Mouse (Mus musculus) intestine, embryonic 14.5 days (tissue): Measurements from ENCODE around the gene Nipal3. TPM values are rescaled to one million over a fixed set of nuclear protein-coding genes. Genes with fewer than 3 reads are reported as not detected.

Experiments used
- ATAC-seq: fragments of 200-750 bp; cut with Nextera tagmentation; replicated peaks from 2 replicates; pipeline ENCODE4 v1.8.0; 2017; ENCODE audit warnings: low read depth, moderate number of reproducible peaks, moderate TSS enrichment, moderate library complexity; ENCODE audit not compliant: low FRiP score, low TSS enrichment
- DNase-seq: peaks from one replicate; pipeline ENCODE4 v3.0.0-alpha.2; 2018; ENCODE audit warnings: low spot score
- H3K27ac ChIP-seq: fragments of 300-500 bp; sonication (generic); 2 replicates; pipeline ENCODE4 v1.5.1; 2014; ENCODE audit warnings: low read depth, mild to moderate bottlenecking, control low read depth
- H3K27me3 ChIP-seq: fragments of 300-500 bp; sonication (generic); replicated peaks from 2 replicates; pipeline ENCODE4 v1.6.1; 2014; ENCODE audit warnings: low read length, control low read depth; ENCODE audit not compliant: control insufficient read depth, insufficient read depth
- H3K36me3 ChIP-seq: fragments of 300-500 bp; sonication (generic); 2 replicates; pipeline ENCODE4 v1.6.1; 2014; ENCODE audit warnings: low read length, control low read depth; ENCODE audit not compliant: control insufficient read depth, insufficient read depth
- H3K4me1 ChIP-seq: fragments of 300-500 bp; sonication (generic); replicated peaks from 2 replicates; pipeline ENCODE4 v1.6.1; 2014; ENCODE audit warnings: low read length, control low read depth, mixed read lengths; ENCODE audit not compliant: control insufficient read depth, insufficient read depth
- H3K4me2 ChIP-seq: fragments of 300-500 bp; sonication (generic); 2 replicates; pipeline ENCODE4 v1.6.1; 2014; ENCODE audit warnings: low read length
- H3K4me3 ChIP-seq: fragments of 300-500 bp; sonication (generic); 2 replicates; pipeline ENCODE4 v1.5.1; 2014; ENCODE audit warnings: low read depth, low read length, control low read depth, mixed read lengths
- H3K9ac ChIP-seq: fragments of 300-500 bp; sonication (generic); 2 replicates; pipeline ENCODE4 v1.6.1; 2014; ENCODE audit warnings: mild to moderate bottlenecking, low read length
- H3K9me3 ChIP-seq: fragments of 300-500 bp; sonication (generic); 2 replicates; pipeline ENCODE4 v1.6.1; 2016; ENCODE audit warnings: low read length, control low read depth; ENCODE audit not compliant: control insufficient read depth
- WGBS: fragments of 180-500 bp; shearing (Covaris S2); extraction: QIAGEN DNeasy Blood & Tissue Kit; methylation state at CpG from one replicate; pipeline ENCODE4 v1.1.7; 2014; 5-methylcytosine and 5-hydroxymethylcytosine counted together
- polyA plus RNA-seq: library from polyadenylated mRNA; unstranded; fragments of >200 nt; fragmentation: Nextera tagmentation; extraction: Ambion mirVana; gene quantifications from 2 replicates; pipeline ENCODE4 v1.2.1, GENCODE M21; 2014

Gene Nipal3
- polyA plus RNA-seq, 1 experiment from 2014 or later: 4.3 TPM

DNA sequence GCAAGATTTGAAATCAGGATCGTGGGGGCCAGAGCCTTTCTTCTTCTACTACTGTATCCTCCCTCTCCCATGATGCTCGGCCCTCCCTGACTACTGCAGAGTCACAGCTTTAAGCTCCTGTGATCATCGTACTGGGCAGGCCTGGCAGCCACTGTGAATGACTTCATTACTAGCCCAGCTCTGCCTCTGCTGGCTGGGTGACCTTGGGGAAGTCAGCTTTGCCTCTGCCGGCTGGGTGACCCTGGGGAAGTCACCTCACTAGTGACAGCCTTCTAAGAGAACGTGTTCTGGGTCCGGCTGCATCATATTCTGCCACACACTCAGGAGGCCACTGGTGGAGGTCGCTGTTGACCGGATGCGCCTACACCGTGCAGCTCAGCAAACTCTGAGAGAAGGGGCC, 17.0 kb downstream of the Nipal3 start:
- H3K4me1 ChIP-seq: no peaks in the 10 kb centered on the region
- no peaks in the 10 kb centered on the region for H3K27me3 ChIP-seq
- H3K9me3 ChIP-seq: no peaks in the 10 kb centered on the region
- WGBS: 85% methylated on average over 10 of the region's 10 CpGs
- H3K4me2 ChIP-seq: no peak overlapping the region
- no peak overlapping the region for H3K27ac ChIP-seq
- H3K36me3 ChIP-seq: peaks cover 7% of the 10 kb centered on the region; the same call in 1 of the 2 replicates
- H3K9ac ChIP-seq: no peak overlapping the region
- DNase-seq (no peak), ATAC-seq (no peak)
- no peak overlapping the region for H3K4me3 ChIP-seq

DNA sequence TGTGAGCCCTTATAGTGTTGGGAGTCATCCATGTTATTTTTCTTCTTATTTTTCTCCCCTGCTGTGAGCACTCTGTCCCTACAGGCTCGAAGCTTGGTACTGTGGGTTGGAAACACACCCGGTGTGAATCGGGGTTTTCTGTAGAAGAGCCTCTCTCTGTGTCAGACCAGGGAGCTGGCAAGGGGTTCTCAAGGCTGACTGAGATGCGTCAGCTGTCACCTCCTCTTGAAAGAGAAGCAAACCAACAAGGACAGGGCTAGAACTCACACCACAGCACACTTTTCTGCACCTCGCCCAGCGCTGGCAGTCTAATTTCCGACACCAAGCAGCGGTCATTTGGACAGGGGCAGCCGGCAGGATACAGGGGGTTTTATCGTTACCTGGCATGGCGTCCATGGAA, 31.4 kb downstream of the Nipal3 start:
- 95% methylated on average over 11 of the region's 11 CpGs for WGBS
- H3K9ac ChIP-seq: no peak overlapping the region
- peaks cover 10% of the 10 kb centered on the region; the same call in 1 of the 2 replicates for H3K36me3 ChIP-seq
- H3K27me3 ChIP-seq: no peaks in the 10 kb centered on the region
- no peak for DNase-seq
- no peaks in the 10 kb centered on the region for H3K9me3 ChIP-seq
- H3K4me2 ChIP-seq: no peak overlapping the region
- no peaks in the 10 kb centered on the region for H3K4me1 ChIP-seq
- ATAC-seq: no peak
- no peak overlapping the region for H3K4me3 ChIP-seq
- H3K27ac ChIP-seq: no peak overlapping the region

DNA sequence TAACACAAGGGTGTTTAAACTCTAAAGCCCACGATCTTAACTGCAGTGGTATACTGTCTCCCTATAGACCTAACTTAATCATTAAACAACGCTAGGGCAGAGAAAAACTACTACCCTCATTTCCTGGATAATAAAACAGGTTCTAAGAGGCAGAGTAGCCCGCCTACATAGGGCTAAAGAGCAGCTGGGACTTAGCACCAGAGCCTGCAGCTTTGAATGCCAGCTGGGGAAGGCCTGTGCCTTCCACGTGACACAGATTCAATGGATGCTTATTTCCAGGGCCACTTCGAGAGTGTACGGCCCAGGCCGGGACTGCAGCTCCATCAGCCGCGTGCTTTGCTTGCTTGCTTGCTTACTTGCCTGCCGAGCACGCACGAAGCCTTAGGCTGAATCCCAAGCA, 41.3 kb downstream of the Nipal3 start:
- WGBS: 39% methylated on average over 12 of the region's 12 CpGs
- ATAC-seq: peak; percentile 77
- Histone ChIP-seq H3K27ac (peak overlapping the region; percentile 64), H3K4me2 (no peak overlapping the region), H3K27me3 (no peaks in the 10 kb centered on the region), H3K4me1 (peaks cover 25% of the 10 kb centered on the region), H3K4me3 (no peak overlapping the region), H3K9ac (no peak overlapping the region), H3K36me3 (no peaks in the 10 kb centered on the region), H3K9me3 (no peaks in the 10 kb centered on the region)
- peak; percentile 70 for DNase-seq

DNA sequence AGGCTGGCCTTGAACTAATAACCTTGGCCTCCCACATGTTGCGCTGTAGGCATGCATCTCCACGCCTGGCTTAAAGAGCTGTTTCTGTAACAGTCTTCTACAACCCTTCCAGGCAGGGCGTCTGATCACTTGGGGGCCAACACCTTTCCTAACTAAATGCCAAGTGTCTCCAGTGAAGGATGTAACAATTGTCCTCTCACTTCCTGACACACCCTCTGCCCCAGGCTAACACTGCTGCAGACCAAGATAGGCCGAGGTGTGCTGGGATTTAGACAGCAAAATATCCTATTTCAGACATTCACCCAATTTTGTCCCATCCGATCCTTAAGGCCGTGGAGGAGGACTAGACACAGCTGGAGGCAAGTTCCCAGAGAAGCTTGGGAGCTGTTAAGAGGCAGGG, 41.7 kb downstream of the Nipal3 start:
- 49% methylated on average over 6 of the region's 6 CpGs for WGBS
- Histone ChIP-seq H3K4me2 (no peak overlapping the region), H3K27me3 (no peaks in the 10 kb centered on the region), H3K36me3 (no peaks in the 10 kb centered on the region), H3K4me1 (peaks cover 25% of the 10 kb centered on the region), H3K9me3 (no peaks in the 10 kb centered on the region), H3K4me3 (no peak overlapping the region), H3K9ac (no peak overlapping the region), H3K27ac (peak overlapping the region; percentile 64)
- DNase-seq (peak; percentile 69), ATAC-seq (no peak)

DNA sequence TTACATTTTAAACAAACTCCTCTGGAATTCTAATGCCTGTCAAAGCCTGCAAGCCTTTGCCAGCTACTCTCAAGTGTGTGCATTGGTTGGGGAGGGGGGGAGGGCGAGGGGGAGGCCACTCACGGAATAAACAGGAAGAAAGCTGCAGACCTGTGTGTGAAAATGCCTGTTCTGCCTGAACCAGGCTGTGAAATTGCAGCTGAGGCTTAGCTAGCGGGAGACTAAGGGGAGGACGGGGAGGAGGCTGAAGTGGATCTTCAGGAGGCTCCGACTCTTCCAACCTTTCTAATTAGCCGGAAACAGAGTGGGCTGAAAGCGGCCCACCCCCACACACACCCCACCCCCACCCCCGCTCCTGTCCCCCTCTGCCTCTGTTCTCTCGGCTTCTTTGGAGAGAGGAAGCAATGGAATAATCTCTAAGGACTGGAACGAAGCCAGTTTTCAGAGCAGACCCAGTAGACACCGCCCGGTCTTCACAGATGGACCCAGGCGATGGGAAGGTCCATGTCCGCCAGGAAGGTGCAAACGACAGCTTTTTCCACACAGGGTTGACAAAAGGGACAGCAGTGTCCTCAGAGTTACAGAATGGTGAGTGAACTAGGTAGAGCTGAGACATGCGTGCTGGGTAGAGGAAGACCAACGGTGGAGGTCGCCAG, 43.4 kb downstream of the Nipal3 start:
- DNase-seq (peak; percentile 64), ATAC-seq (no peak)
- no peaks in the 10 kb centered on the region for H3K36me3 ChIP-seq
- peak overlapping the region; percentile 34; the same call in 1 of the 2 replicates for H3K27ac ChIP-seq
- no peaks in the 10 kb centered on the region for H3K9me3 ChIP-seq
- H3K4me1 ChIP-seq: peaks cover 25% of the 10 kb centered on the region
- no peaks in the 10 kb centered on the region for H3K27me3 ChIP-seq
- 33% methylated on average over 18 of the region's 18 CpGs for WGBS
- H3K9ac ChIP-seq: no peak overlapping the region
- H3K4me3 ChIP-seq: no peak overlapping the region
- H3K4me2 ChIP-seq: peak overlapping the region; percentile 38

DNA sequence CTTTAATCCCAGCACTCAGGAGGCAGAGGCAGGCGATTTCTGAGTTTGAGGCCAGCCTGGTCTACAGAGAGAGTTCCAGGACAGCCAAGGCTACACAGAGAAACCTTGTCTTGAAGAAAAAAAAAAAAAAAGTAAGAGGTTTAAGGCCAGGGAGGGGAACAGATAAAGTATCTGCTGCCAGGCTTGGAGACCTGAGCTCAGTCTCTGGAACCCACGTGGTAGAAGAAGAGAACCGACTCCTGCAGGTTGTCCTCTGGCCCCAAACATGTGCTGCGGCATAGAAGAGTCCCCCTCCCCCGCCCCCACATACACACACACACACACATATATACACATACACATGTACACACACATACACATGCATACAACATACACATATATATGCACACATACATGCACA, 52.4 kb downstream of the Nipal3 start:
- Histone ChIP-seq H3K9ac (no peak overlapping the region), H3K9me3 (no peaks in the 10 kb centered on the region), H3K4me3 (no peak overlapping the region), H3K27ac (no peak overlapping the region), H3K4me1 (peaks cover 9% of the 10 kb centered on the region; the same call in 1 of the 2 replicates), H3K4me2 (no peak overlapping the region), H3K36me3 (no peaks in the 10 kb centered on the region), H3K27me3 (no peaks in the 10 kb centered on the region)
- DNase-seq: no peak
- WGBS: 69% methylated on average over 5 of the region's 5 CpGs
- no peak for ATAC-seq

DNA sequence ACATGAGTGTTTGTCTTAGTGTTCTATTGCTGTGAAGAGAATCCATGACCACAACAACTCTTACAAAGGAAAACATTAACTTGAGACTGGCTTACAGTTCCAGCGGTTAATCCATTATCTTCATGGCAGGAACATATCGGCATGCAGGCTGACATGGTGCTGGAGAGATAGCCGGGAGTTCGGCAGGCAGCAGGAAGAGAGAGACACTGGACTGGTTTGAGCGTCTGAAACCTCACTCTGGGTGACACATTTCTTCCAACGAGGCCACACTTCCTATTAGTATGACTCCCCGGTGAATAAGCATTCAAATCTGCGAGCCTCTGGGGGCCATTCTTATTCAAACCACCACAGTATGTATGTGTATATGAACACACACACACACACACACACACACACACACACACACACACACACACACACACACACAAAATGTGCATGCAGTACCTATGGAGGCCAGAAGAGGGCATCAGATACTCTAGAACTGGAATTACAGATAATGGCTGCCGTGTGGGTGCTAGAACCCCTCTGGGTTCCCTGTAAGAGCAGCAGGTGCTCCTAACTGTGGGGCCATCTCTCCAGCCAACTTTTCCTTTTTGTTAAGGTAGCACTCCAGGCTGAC, 54.8 kb downstream of the Nipal3 start:
- peaks cover 9% of the 10 kb centered on the region; the same call in 1 of the 2 replicates for H3K4me1 ChIP-seq
- no peaks in the 10 kb centered on the region for H3K27me3 ChIP-seq
- H3K36me3 ChIP-seq: no peaks in the 10 kb centered on the region
- WGBS: 50% methylated on average over 9 of the region's 9 CpGs
- no peak overlapping the region for H3K4me3 ChIP-seq
- no peaks in the 10 kb centered on the region for H3K9me3 ChIP-seq
- no peak overlapping the region for H3K4me2 ChIP-seq
- DNase-seq (peak; percentile 62), ATAC-seq (no peak)
- no peak overlapping the region for H3K9ac ChIP-seq
- H3K27ac ChIP-seq: peak overlapping the region; percentile 49; the same call in 1 of the 2 replicates

DNA sequence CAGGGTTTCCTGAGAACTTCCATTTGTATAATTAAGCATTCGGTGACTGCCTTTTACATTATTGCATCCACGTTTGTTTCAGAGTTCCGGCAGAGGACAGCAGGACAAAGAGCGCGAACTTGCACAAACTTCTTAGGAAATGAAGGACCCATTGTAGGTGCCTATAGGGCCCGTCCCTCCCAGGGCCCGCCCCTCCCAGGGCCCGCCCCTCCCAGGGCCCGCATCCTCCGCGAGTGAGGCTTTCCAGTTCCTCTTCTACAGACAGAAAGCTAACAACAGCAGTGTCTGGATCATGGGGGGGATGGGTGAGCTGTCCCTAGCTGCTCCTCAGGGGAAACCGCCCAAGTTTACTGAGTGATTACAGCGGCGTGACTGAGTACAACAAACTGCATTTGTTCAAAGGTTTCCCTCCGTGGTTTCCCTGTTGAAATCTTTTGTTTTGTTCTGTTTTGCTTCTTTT, 55.6 kb downstream of the Nipal3 start:
- Histone ChIP-seq H3K27ac (peak overlapping the region; percentile 49), H3K4me1 (peaks cover 14% of the 10 kb centered on the region; the same call in 1 of the 2 replicates), H3K9me3 (no peaks in the 10 kb centered on the region), H3K27me3 (no peaks in the 10 kb centered on the region), H3K4me2 (peak overlapping the region; percentile 35), H3K36me3 (no peaks in the 10 kb centered on the region), H3K9ac (peak overlapping the region; percentile 18; the same call in 1 of the 2 replicates), H3K4me3 (0 out of 2 replicates have a peak overlapping the region, but pooled peaks have one; percentile 3)
- 2% methylated on average over 15 of the region's 15 CpGs for WGBS
- ATAC-seq (peak; percentile 89), DNase-seq (peak; percentile 82)
